Mouse (Mus musculus): ENCODE data around the gene Ccdc124. TPM values are rescaled to one million over a fixed set of nuclear protein-coding genes. Genes with fewer than 3 reads are reported as not detected.

Ccdc124 gene
- polyA plus RNA-seq, 1 experiment from 2014 or later: 70.9 TPM

DNA sequence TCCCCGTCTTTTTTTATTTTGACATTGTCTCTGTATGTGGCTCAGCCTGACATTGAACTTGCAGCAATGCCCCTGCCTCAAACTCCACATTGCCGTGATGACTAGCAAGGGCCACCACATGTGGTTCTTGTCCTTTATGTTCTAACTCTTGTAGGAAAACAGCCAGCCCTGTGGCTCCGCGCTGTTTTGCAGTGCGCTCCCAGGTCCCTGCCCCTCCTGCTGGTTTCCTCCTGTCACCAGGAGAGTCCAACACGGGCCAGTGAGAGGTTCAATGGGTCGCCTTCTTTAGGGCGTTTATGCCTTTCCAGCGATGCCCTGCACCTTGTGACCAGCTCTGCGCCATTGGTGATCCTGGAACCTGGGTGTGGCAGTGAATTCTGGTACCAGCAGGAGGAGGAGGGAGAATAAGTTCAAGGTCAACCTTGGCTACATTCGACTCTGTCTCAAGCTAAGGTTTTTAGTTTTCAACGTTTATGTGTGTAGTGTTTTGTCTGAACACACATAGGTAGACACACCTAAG lies 7.7 kb downstream of the Ccdc124 start:
- H3K4me1 ChIP-seq (replicated peaks): peaks cover 68% of the 10 kb centered on the region
- ATAC-seq (ENCODE audit: low read depth) (peak; percentile 13; the same call in 1 of the 2 replicates), DNase-seq (no peak)
- H3K9ac ChIP-seq: peak overlapping the region; percentile 68
- peak overlapping the region; percentile 88 for H3K4me2 ChIP-seq
- H3K9me3 ChIP-seq (replicated peaks): no peaks in the 10 kb centered on the region
- WGBS (ENCODE audit: insufficient replicate concordance): 10% methylated on average over 12 of the region's 12 CpGs
- H3K27me3 ChIP-seq: peaks cover 45% of the 10 kb centered on the region
- peaks cover 15% of the 10 kb centered on the region for H3K36me3 ChIP-seq
- H3K27ac ChIP-seq: peak overlapping the region; percentile 91
- peak overlapping the region; percentile 74 for H3K4me3 ChIP-seq (replicated peaks)

DNA sequence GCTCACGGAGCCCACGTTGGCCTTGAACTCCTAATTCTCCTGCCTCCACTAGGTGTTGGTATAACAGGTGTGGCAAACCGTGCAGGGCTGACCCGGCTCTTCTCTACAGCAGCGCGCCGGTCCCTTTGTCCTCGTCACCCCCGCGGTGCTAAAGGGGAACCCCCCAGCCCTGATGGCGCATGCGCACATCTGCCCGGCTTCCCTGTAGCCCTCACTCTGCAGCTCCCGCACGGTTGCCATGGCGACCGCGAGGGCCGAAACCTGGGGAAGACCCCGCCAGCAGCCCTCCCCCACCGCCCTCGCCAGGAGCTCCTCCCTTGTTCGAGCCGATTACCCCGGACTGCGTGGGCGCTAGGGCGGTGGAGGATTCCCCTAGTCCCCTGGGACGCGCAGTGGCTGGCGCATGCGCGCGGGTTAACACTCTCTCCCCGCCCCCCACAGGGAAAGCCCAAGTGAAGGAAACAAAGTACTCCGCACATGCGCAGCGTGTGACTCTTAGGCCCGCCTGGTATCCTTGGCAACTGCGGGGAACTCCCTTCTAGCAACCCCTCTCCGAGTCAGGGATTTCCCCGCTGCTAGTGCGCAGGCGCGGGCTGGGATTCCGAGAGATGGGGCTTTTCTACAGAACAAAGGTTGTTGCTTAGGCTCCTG lies 8.3 kb downstream of the Ccdc124 start:
- peaks cover 15% of the 10 kb centered on the region for H3K36me3 ChIP-seq
- WGBS (ENCODE audit: insufficient replicate concordance): under 1% methylated on average over 46 of the region's 46 CpGs

DNA sequence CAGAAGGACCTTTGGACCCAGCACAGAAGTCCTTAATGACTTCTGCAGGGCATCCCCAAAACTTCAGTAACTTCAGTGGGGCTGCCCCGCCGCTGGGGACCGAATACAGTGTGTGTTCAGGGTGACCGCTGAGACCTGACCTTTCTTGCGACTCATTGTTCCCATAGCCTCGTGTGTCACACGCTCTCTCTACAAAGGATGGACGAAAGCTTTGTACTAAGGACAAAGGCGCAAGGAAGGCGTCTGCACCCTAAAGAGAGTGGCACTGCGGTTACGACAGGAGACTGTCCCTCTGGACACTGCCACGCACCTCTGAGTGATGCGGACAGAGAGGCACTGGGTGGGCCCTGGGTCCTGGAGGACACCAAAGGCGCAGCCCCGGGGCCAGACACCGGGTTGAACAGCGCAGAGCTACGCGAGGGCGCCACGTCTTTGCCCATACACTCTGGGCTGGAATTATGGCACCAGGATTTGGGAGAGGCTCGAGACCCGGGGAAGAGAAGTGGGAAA lies 9.0 kb downstream of the Ccdc124 start:
- WGBS (ENCODE audit: insufficient replicate concordance): 2% methylated on average over 24 of the region's 24 CpGs

More for the DNA sequence above, 8.3 kb downstream of the Ccdc124 start:
- Histone ChIP-seq H3K9ac (peak overlapping the region; percentile 77), H3K4me3 (replicated peaks) (peak overlapping the region; percentile 74), H3K27me3 (peaks cover 49% of the 10 kb centered on the region), H3K27ac (peak overlapping the region; percentile 91), H3K4me1 (replicated peaks) (peaks cover 68% of the 10 kb centered on the region), H3K4me2 (peak overlapping the region; percentile 88), H3K9me3 (replicated peaks) (no peaks in the 10 kb centered on the region)
- ATAC-seq (ENCODE audit: low read depth): peak; percentile 87
- peak; percentile 97 for DNase-seq

DNA sequence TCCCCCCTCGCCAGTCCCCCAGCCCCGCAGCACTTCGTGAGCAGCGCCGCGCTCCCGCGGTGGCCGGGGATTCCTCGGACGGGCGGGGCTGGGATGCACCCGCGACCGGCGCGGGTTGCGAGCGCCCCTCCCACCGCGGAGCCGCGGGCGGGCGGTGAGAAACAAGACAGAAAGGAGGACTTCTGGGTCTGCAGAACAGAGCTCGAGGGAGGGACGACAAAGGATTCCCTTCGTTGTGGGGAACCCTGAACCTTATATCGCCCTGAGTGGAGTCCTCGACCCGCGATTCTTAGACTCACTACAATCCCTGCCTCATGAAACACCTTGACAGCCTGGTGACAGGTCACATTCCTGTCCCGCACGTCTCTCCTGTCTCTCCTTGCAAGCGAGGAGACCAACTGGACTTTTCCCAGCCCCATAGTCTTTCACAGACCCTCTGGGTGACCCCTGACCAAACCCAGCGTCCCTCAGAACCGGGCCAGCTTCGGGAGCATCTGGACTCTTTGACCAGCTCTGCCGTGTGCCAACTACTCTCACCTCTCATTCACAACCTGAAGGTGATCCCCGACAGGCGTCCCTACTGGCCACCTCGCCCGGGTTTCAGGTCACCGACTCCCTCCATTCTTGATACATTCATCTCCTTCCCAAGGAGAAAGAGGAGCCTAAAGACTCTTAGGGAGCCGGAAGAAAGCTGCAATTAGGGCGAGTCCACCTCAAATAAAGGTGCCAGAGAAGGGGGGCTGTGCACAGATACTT lies 9.6 kb downstream of the Ccdc124 start:
- peak overlapping the region; percentile 13 for H3K9ac ChIP-seq

More for the DNA sequence above, 9.0 kb downstream of the Ccdc124 start:
- DNase-seq (no peak), ATAC-seq (ENCODE audit: low read depth) (no peak)
- H3K9ac ChIP-seq: peak overlapping the region; percentile 77
- H3K4me3 ChIP-seq (replicated peaks): peak overlapping the region; percentile 74
- no peaks in the 10 kb centered on the region for H3K9me3 ChIP-seq (replicated peaks)
- peaks cover 63% of the 10 kb centered on the region for H3K4me1 ChIP-seq (replicated peaks)
- peaks cover 53% of the 10 kb centered on the region for H3K27me3 ChIP-seq
- no peak overlapping the region for H3K27ac ChIP-seq
- H3K4me2 ChIP-seq: peak overlapping the region; percentile 88
- peaks cover 15% of the 10 kb centered on the region for H3K36me3 ChIP-seq

GRCm38 (mm10) chr8:70862824-70863641 lies 10.7 kb downstream of the Ccdc124 start, which contains the start of gene Kcnn1:
Gene Kcnn1 (minus strand): TSS chr8:70863258.
- Histone ChIP-seq H3K36me3 (peaks cover 6% of the 10 kb centered on the region), H3K9ac (peak within 1 kb of the TSS; percentile 19; the same call in 1 of the 2 replicates), H3K4me1 (replicated peaks) (peaks cover 52% of the 10 kb centered on the region), H3K4me3 (replicated peaks) (peak within 1 kb of the TSS; percentile 74), H3K4me2 (peak within 1 kb of the TSS; percentile 88), H3K9me3 (replicated peaks) (no peaks in the 10 kb centered on the region), H3K27ac (no peak within 1 kb of the TSS), H3K27me3 (peaks cover 53% of the 10 kb centered on the region)
- no peak for DNase-seq
- no peak for ATAC-seq (ENCODE audit: low read depth)
- WGBS (ENCODE audit: insufficient replicate concordance): 2% methylated on average over 55 of the region's 55 CpGs

More for the DNA sequence above, 9.6 kb downstream of the Ccdc124 start:
- Histone ChIP-seq H3K4me3 (replicated peaks) (peak overlapping the region; percentile 74), H3K36me3 (peaks cover 15% of the 10 kb centered on the region), H3K9me3 (replicated peaks) (no peaks in the 10 kb centered on the region), H3K27me3 (peaks cover 53% of the 10 kb centered on the region), H3K4me2 (peak overlapping the region; percentile 88), H3K4me1 (replicated peaks) (peaks cover 57% of the 10 kb centered on the region), H3K27ac (no peak overlapping the region)
- no peak for DNase-seq
- ATAC-seq (ENCODE audit: low read depth): no peak
- WGBS (ENCODE audit: insufficient replicate concordance): 1% methylated on average over 46 of the region's 46 CpGs

- 0 out of 2 replicates have a peak overlapping the region, but pooled peaks have one; percentile 60 for H3K9ac ChIP-seq
- H3K4me2 ChIP-seq: no peak overlapping the region
- no peak for ATAC-seq (ENCODE audit: low read depth)
- H3K9me3 ChIP-seq (replicated peaks): no peaks in the 10 kb centered on the region
- DNase-seq: no peak
- H3K4me1 ChIP-seq (replicated peaks): peaks cover 26% of the 10 kb centered on the region
- no peak overlapping the region for H3K4me3 ChIP-seq (replicated peaks)
- 20% methylated on average over 4 of the region's 4 CpGs for WGBS (ENCODE audit: insufficient replicate concordance)
- H3K27ac ChIP-seq: no peak overlapping the region
- H3K36me3 ChIP-seq: no peaks in the 10 kb centered on the region
- peaks cover 53% of the 10 kb centered on the region for H3K27me3 ChIP-seq
Measured at GRCm38 (mm10) chr8:70857516-70857915, 16.2 kb downstream of the Ccdc124 start.

GRCm38 (mm10) chr8:70856541-70857197 lies 17.1 kb downstream of the Ccdc124 start:
- 9% methylated on average over 33 of the region's 33 CpGs for WGBS (ENCODE audit: insufficient replicate concordance)
- DNase-seq: peak; percentile 65
- peaks cover 31% of the 10 kb centered on the region for H3K4me1 ChIP-seq (replicated peaks)
- peak overlapping the region; percentile 53 for H3K4me3 ChIP-seq (replicated peaks)
- peak; percentile 79 for ATAC-seq (ENCODE audit: low read depth)
- no peaks in the 10 kb centered on the region for H3K36me3 ChIP-seq
- no peak overlapping the region for H3K27ac ChIP-seq
- peak overlapping the region; percentile 78 for H3K4me2 ChIP-seq
- H3K9ac ChIP-seq: peak overlapping the region; percentile 60
- no peaks in the 10 kb centered on the region for H3K9me3 ChIP-seq (replicated peaks)
- peaks cover 50% of the 10 kb centered on the region for H3K27me3 ChIP-seq

DNA sequence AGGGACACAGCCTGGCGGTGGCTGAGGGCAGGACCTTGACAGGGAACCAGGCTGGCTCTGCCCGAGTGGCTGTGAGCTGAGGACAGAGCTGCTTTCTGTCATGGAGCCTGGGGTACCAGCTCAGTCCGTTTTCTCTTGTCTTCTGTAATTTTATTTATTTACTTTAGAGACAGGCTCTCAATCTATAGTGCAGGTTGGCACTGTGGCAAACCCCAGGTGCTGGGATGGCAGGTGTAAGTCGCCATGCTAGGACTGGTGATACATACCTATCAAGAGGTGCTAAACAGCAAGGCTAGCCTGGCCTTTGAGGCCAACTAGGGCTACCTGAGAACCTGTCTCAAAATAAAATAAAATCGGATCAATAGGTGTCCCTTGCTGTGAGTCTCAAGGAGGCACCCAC lies 17.7 kb downstream of the Ccdc124 start:
- Histone ChIP-seq H3K9me3 (replicated peaks) (no peaks in the 10 kb centered on the region), H3K4me1 (replicated peaks) (peaks cover 38% of the 10 kb centered on the region), H3K4me3 (replicated peaks) (no peak overlapping the region), H3K9ac (no peak overlapping the region), H3K27ac (no peak overlapping the region), H3K36me3 (no peaks in the 10 kb centered on the region), H3K4me2 (peak overlapping the region; percentile 78; the same call in 1 of the 2 replicates), H3K27me3 (peaks cover 47% of the 10 kb centered on the region)
- WGBS (ENCODE audit: insufficient replicate concordance): 55% methylated on average over 5 of the region's 5 CpGs
- DNase-seq (no peak), ATAC-seq (ENCODE audit: low read depth) (no peak)

DNA sequence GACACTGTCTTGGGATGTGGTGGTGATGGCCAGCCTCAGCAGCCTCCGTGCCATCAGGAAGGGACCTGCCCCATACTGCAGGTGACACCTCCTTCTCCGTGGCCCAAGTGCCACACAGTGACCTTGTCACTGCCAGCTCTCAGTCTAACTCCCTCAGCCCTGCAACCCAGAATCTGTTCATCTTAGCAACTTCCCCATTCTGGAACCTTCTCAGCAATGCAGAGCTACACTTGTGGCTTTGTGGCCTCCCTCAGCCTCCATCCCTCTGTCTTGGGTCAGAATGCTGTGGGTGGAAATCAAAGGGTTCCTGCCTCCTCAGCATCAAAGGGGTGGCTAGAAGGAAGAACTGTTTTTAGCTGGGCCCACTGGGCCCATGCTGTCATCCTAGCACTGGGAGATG lies 19.9 kb downstream of the Ccdc124 start:
- peaks cover 54% of the 10 kb centered on the region for H3K27me3 ChIP-seq

DNA sequence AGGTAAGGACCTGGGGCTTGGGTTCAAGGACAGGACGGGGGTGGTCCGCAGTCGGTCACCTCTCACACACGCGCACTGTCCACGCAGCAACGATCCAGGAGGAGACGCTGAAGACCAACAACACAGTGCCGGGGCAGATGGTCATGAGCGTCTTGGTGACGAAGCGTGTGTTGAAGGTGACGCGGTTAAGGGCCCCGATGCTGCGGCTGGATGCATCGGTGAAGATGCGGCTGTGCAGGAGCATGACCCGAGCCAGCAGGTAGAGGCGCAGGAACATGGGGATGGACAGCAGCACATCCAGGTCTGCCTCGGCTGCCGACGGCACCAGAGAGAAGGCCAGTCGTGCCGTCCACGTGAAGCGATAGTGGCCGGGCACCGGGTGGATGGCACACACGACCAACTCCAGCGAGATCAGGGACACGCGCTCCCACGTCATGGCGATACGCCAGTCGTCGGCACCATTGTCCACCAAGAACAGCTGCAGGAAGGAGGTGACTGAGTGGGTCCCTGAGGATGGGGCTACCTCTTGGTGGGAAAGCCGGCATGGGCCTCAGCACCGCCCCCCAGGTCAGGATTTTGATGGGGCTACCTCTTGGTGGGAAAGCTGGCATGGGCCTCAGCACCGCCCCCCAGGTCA lies 21.0 kb downstream of the Ccdc124 start:
- Histone ChIP-seq H3K36me3 (no peaks in the 10 kb centered on the region), H3K4me3 (replicated peaks) (no peak overlapping the region), H3K27me3 (peaks cover 63% of the 10 kb centered on the region), H3K27ac (no peak overlapping the region), H3K4me2 (no peak overlapping the region), H3K9ac (no peak overlapping the region), H3K4me1 (replicated peaks) (peaks cover 34% of the 10 kb centered on the region), H3K9me3 (replicated peaks) (no peaks in the 10 kb centered on the region)
- no peak for ATAC-seq (ENCODE audit: low read depth)
- WGBS (ENCODE audit: insufficient replicate concordance): 80% methylated on average over 41 of the region's 41 CpGs
- DNase-seq: no peak

More for the DNA sequence above, 19.9 kb downstream of the Ccdc124 start:
- Histone ChIP-seq H3K27ac (no peak overlapping the region), H3K4me2 (no peak overlapping the region), H3K36me3 (no peaks in the 10 kb centered on the region), H3K9me3 (replicated peaks) (no peaks in the 10 kb centered on the region), H3K4me1 (replicated peaks) (peaks cover 43% of the 10 kb centered on the region), H3K9ac (no peak overlapping the region), H3K4me3 (replicated peaks) (no peak overlapping the region)
- DNase-seq: no peak
- ATAC-seq (ENCODE audit: low read depth): no peak
- WGBS (ENCODE audit: insufficient replicate concordance): 23% methylated on average over 2 of the region's 2 CpGs
